8 mouse cellular contexts compared by ENCODE assay signal in the genomic region with DNA sequence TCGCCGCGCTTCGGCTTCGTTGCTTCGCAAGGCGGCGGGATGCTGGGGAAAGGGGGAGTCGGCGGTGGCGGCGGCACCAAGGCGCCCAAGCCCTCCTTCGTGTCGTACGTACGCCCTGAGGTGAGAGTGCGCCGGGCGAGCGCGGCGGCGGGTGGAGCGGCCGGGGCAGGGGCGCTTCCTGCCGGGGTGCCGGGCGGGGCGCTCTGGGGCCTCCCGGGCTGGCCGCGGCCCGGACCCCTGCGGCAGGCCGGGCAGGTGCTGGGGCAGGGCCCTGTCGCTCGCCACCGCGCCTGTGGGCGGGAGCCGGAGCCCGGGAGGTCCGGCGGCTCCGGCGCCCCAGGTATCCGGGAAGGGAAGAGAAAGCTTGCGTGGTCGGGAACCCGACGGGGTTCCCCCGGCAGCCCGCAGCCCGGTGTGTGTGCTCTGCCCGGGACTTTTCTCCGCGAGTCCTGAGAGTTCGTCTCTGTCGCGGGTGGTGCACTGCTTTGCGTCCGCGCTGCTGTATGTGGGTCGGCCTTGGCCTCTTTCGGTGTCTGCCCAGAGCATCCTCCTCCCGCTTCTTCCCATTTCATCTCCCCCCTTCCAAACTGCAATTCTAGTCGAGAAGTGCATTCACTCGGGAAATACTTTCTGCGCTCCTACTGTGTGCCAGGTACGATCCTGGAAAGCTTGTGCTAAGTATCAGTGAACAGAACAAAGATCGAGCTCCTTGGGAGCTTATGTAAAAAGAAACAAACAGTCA. TPM values are rescaled to one million over a fixed set of nuclear protein-coding genes. Genes with fewer than 3 reads are reported as not detected.
DNase-seq lines count a peak whose midpoint lies in the region; ATAC-seq and TF ChIP-seq lines count a peak whose summit lies in the region.

No protein-coding gene starts in this region.

- WGBS in heart, embryonic 15.5 days: under 1% methylated on average over 54 of the region's 73 CpGs
- under 1% methylated on average over 60 of the region's 73 CpGs for WGBS in kidney, embryonic 16.5 days
- under 1% methylated on average over 72 of the region's 73 CpGs for WGBS in midbrain, embryonic 14.5 days

- peaks cover 29% of the 10 kb centered on the region for H3K4me1 ChIP-seq in heart, embryonic 15.5 days (replicated peaks)
- peaks cover 55% of the 10 kb centered on the region for H3K4me1 ChIP-seq in G1E (ENCODE audit: insufficient read depth, low read depth, low read length)
- peaks cover 6% of the 10 kb centered on the region for H3K4me1 ChIP-seq in embryonic fibroblast, embryonic 13.5 days (ENCODE audit: control insufficient read depth, insufficient read depth, low read length)
- H3K4me1 ChIP-seq in kidney, embryonic 16.5 days (ENCODE audit: insufficient read depth, low read length): peaks cover 40% of the 10 kb centered on the region
- H3K4me1 ChIP-seq in midbrain, embryonic 14.5 days (ENCODE audit: control insufficient read depth, insufficient read depth, low read length): peaks cover 21% of the 10 kb centered on the region

- H3K36me3 ChIP-seq in heart, embryonic 15.5 days: no peaks in the 10 kb centered on the region
- peaks cover 35% of the 10 kb centered on the region for H3K36me3 ChIP-seq in G1E (replicated peaks)
- no peaks in the 10 kb centered on the region for H3K36me3 ChIP-seq in kidney, embryonic 16.5 days (ENCODE audit: insufficient read depth, low read length)
- H3K36me3 ChIP-seq in midbrain, embryonic 14.5 days (ENCODE audit: control insufficient read depth, insufficient read depth, low read length): no peaks in the 10 kb centered on the region

- no peak for TF ChIP-seq CTCF in G1E (IDR thresholded peaks at IDR 0.05; ENCODE audit: low read depth, low read length)
- TF ChIP-seq CTCF in embryonic fibroblast, embryonic 13.5 days (IDR thresholded peaks at IDR 0.05; ENCODE audit: borderline replicate concordance, insufficient read depth, low read length): no peak

- TF ChIP-seq POLR2A in embryonic fibroblast, embryonic 13.5 days (IDR thresholded peaks at IDR 0.05; ENCODE audit: low read depth, low read length): no peak

- no peaks in the 10 kb centered on the region for H3K9me3 ChIP-seq in heart, embryonic 15.5 days (replicated peaks)
- no peaks in the 10 kb centered on the region for H3K9me3 ChIP-seq in G1E (replicated peaks)
- H3K9me3 ChIP-seq in kidney, embryonic 16.5 days (ENCODE audit: low read length): no peaks in the 10 kb centered on the region
- H3K9me3 ChIP-seq in midbrain, embryonic 14.5 days (ENCODE audit: control insufficient read depth, low read length): no peaks in the 10 kb centered on the region

- H3K4me3 ChIP-seq in heart, embryonic 15.5 days: peak overlapping the region; percentile 85
- H3K4me3 ChIP-seq in G1E (ENCODE audit: low read depth, low read length): peak overlapping the region; percentile 87
- H3K4me3 ChIP-seq in embryonic fibroblast, embryonic 13.5 days (ENCODE audit: insufficient read depth, low read length): peak overlapping the region; percentile 79
- peak overlapping the region; percentile 90 for H3K4me3 ChIP-seq in kidney, embryonic 16.5 days (ENCODE audit: low read length)
- H3K4me3 ChIP-seq in midbrain, embryonic 14.5 days (replicated peaks; ENCODE audit: low read depth, low read length): peak overlapping the region; percentile 87

- H3K27me3 ChIP-seq in heart, embryonic 15.5 days: no peaks in the 10 kb centered on the region
- H3K27me3 ChIP-seq in G1E (ENCODE audit: insufficient read depth, low read length): no peaks in the 10 kb centered on the region
- H3K27me3 ChIP-seq in kidney, embryonic 16.5 days (ENCODE audit: insufficient read depth, low read length): no peaks in the 10 kb centered on the region
- H3K27me3 ChIP-seq in midbrain, embryonic 14.5 days (ENCODE audit: control insufficient read depth, insufficient read depth, low read length): no peaks in the 10 kb centered on the region

- peak overlapping the region; percentile 65 for H3K4me2 ChIP-seq in heart, embryonic 15.5 days
- peak overlapping the region; percentile 78 for H3K4me2 ChIP-seq in kidney, embryonic 16.5 days (replicated peaks; ENCODE audit: low read depth, low read length)
- H3K4me2 ChIP-seq in midbrain, embryonic 14.5 days (ENCODE audit: low read length): peak overlapping the region; percentile 63

- peak overlapping the region; percentile 88 for H3K9ac ChIP-seq in heart, embryonic 15.5 days
- peak overlapping the region; percentile 95 for H3K9ac ChIP-seq in kidney, embryonic 16.5 days (replicated peaks; ENCODE audit: low read length)
- peak overlapping the region; percentile 84 for H3K9ac ChIP-seq in midbrain, embryonic 14.5 days (replicated peaks; ENCODE audit: low read length)

- peak; percentile 72 for ATAC-seq in heart, embryonic 15.5 days (replicated peaks; ENCODE audit: insufficient number of reproducible peaks, insufficient read depth, low FRiP score, low read depth)
- ATAC-seq in G1E (ENCODE audit: extremely low read depth, insufficient number of reproducible peaks, low FRiP score, poor library complexity, severe bottlenecking): no peak
- ATAC-seq in kidney, embryonic 16.5 days (ENCODE audit: low FRiP score, low TSS enrichment): peak; percentile 82
- peak; percentile 86 for ATAC-seq in midbrain, embryonic 14.5 days (ENCODE audit: low FRiP score, low TSS enrichment)

- H3K27ac ChIP-seq in heart, embryonic 15.5 days: peak overlapping the region; percentile 93
- peak overlapping the region; percentile 68 for H3K27ac ChIP-seq in embryonic fibroblast, embryonic 13.5 days (ENCODE audit: insufficient read depth, low read length)
- H3K27ac ChIP-seq in kidney, embryonic 16.5 days (ENCODE audit: low read length): peak overlapping the region; percentile 91
- H3K27ac ChIP-seq in midbrain, embryonic 14.5 days (replicated peaks; ENCODE audit: low read depth, low read length): peak overlapping the region; percentile 90

- DNase-seq in heart, adult 8-10 months (ENCODE audit: low spot score): no peak
- DNase-seq in G1E (ENCODE audit: low spot score): peak; percentile 22
- peak; percentile 65 for DNase-seq in midbrain, embryonic 14.5 days
- DNase-seq in left cerebral cortex, adult 8-10 months (ENCODE audit: low spot score in 2 of 2): no peak
- DNase-seq in frontal cortex, adult 2 months (ENCODE audit: extremely low spot score in 1 of 2, low spot score in 1 of 2): no peak

RNA-seq across cellular contexts. Expression of gene Mtmr12, which starts 0.5 kb away (rescaled TPM):
- 9.5 and 14.1 TPM in 2 replicates for polyA plus RNA-seq in heart, embryonic 15.5 days (2015; fragmentation: Nextera tagmentation; extraction: Ambion mirVana)
- total RNA-seq in heart, adult 8-10 months (2022): 10 to 100 TPM in 2 of 4 experiments, 1 to 10 TPM in 2; 6.8 to 11.1 (median 9.0) TPM
- total RNA-seq in G1E (2014; fragmentation: Nextera tagmentation) (27.6 and 29.0 TPM in 2 replicates), G1E (2017) (25.7 and 29.4 TPM in 2 replicates)
- 7.9 and 8.2 TPM in 2 replicates for polyA plus RNA-seq in G1E (2012)
- polyA plus RNA-seq in embryonic fibroblast, embryonic 13.5 days (2011; ENCODE audit: insufficient read length, low read depth, missing spikeins): 11.2 and 12.3 TPM in 2 replicates
- polyA plus RNA-seq in kidney, embryonic 16.5 days (2015; fragmentation: Nextera tagmentation; extraction: Ambion mirVana): 22.5 and 25.0 TPM in 2 replicates
- 6.6 and 9.0 TPM in 2 replicates for polyA plus RNA-seq in midbrain, embryonic 14.5 days (2014; fragmentation: Nextera tagmentation; extraction: Ambion mirVana)
- 10 to 100 TPM; 42.9 to 47.1 (median 44.7) TPM for total RNA-seq in left cerebral cortex, adult 8-10 months (2022)
- polyA plus RNA-seq in frontal cortex, adult 2 months (2012; rRNA removed): 24.5 and 24.7 TPM in 2 replicates

Comparison
In these comparisons a context has a peak if more than half of its experiments do, and no peak if none do; other contexts are left out.
1. DNase-seq: peak in G1E (single experiment) and midbrain, embryonic 14.5 days (single experiment); none in heart, adult 8-10 months (single experiment), left cerebral cortex, adult 8-10 months (0 of 2) and frontal cortex, adult 2 months (0 of 2).
2. Peak in every context shown above with its lines, with median percentiles within 50 percentile points of each other: H3K27ac ChIP-seq, H3K4me2 ChIP-seq, H3K4me3 ChIP-seq and H3K9ac ChIP-seq.